Mouse (Mus musculus): ENCODE data around the gene Ppcs. TPM values are rescaled to one million over a fixed set of nuclear protein-coding genes. Genes with fewer than 3 reads are reported as not detected.

Ppcs gene
- polyA plus RNA-seq (2011; ENCODE audit: insufficient read length, low read depth, missing spikeins) = 8.9 and 10.5 TPM in 2 replicates

GRCm38 (mm10) chr4:119422294-119422964 is at the start of gene Ppcs, which contains the start of gene Zmynd12:
Gene Ppcs (minus strand): TSS chr4:119422420.
Gene Zmynd12 (plus strand): TSS chr4:119422814.
- TF ChIP-seq CTCF (IDR thresholded peaks at IDR 0.05; ENCODE audit: borderline replicate concordance, insufficient read depth, low read length) (no peak), POLR2A (IDR thresholded peaks at IDR 0.05; ENCODE audit: low read depth, low read length) (peak; percentile 81)
- H3K4me1 ChIP-seq (ENCODE audit: control insufficient read depth, insufficient read depth, low read length) = peaks cover 5% of the 10 kb centered on the region
- peak within 1 kb of the TSS; percentile 74 for H3K27ac ChIP-seq (ENCODE audit: insufficient read depth, low read length)

GRCm38 (mm10) chr4:119467720-119468380 is 45.6 kb upstream of the Ppcs start:
- Histone ChIP-seq H3K4me1 (ENCODE audit: control insufficient read depth, insufficient read depth, low read length) (no peaks in the 10 kb centered on the region), H3K27ac (ENCODE audit: insufficient read depth, low read length) (no peak overlapping the region)
- no peak for TF ChIP-seq CTCF (IDR thresholded peaks at IDR 0.05; ENCODE audit: borderline replicate concordance, insufficient read depth, low read length)
- TF ChIP-seq POLR2A (IDR thresholded peaks at IDR 0.05; ENCODE audit: low read depth, low read length) = no peak

More at GRCm38 (mm10) chr4:119422294-119422964, at the start of gene Ppcs, which contains the start of gene Zmynd12:
- peak within 1 kb of the TSS; percentile 73 for H3K4me3 ChIP-seq (ENCODE audit: insufficient read depth, low read length)

GRCm38 (mm10) chr4:119465841-119466240 is 43.6 kb upstream of the Ppcs start:
- TF ChIP-seq POLR2A (IDR thresholded peaks at IDR 0.05; ENCODE audit: low read depth, low read length) = no peak
- TF ChIP-seq CTCF (IDR thresholded peaks at IDR 0.05; ENCODE audit: borderline replicate concordance, insufficient read depth, low read length) = no peak
- Histone ChIP-seq H3K27ac (ENCODE audit: insufficient read depth, low read length) (no peak overlapping the region), H3K4me1 (ENCODE audit: control insufficient read depth, insufficient read depth, low read length) (no peaks in the 10 kb centered on the region), H3K4me3 (ENCODE audit: insufficient read depth, low read length) (no peak overlapping the region)

More at GRCm38 (mm10) chr4:119467720-119468380, 45.6 kb upstream of the Ppcs start:
- H3K4me3 ChIP-seq (ENCODE audit: insufficient read depth, low read length) = no peak overlapping the region

GRCm38 (mm10) chr4:119463756-119464419 is 41.7 kb upstream of the Ppcs start:
- H3K4me3 ChIP-seq (ENCODE audit: insufficient read depth, low read length) = no peak overlapping the region
- no peaks in the 10 kb centered on the region for H3K4me1 ChIP-seq (ENCODE audit: control insufficient read depth, insufficient read depth, low read length)
- no peak for TF ChIP-seq POLR2A (IDR thresholded peaks at IDR 0.05; ENCODE audit: low read depth, low read length)
- no peak for TF ChIP-seq CTCF (IDR thresholded peaks at IDR 0.05; ENCODE audit: borderline replicate concordance, insufficient read depth, low read length)
- no peak overlapping the region for H3K27ac ChIP-seq (ENCODE audit: insufficient read depth, low read length)

- H3K27ac ChIP-seq (ENCODE audit: insufficient read depth, low read length) = no peak overlapping the region
- no peaks in the 10 kb centered on the region for H3K4me1 ChIP-seq (ENCODE audit: control insufficient read depth, insufficient read depth, low read length)
- TF ChIP-seq CTCF (IDR thresholded peaks at IDR 0.05; ENCODE audit: borderline replicate concordance, insufficient read depth, low read length) = no peak
- no peak overlapping the region for H3K4me3 ChIP-seq (ENCODE audit: insufficient read depth, low read length)
These were observed 40.9 kb upstream of the Ppcs start for GRCm38 (mm10) chr4:119462858-119463755.

- Histone ChIP-seq H3K4me3 (ENCODE audit: insufficient read depth, low read length) (no peak overlapping the region), H3K4me1 (ENCODE audit: control insufficient read depth, insufficient read depth, low read length) (no peaks in the 10 kb centered on the region), H3K27ac (ENCODE audit: insufficient read depth, low read length) (no peak overlapping the region)
- TF ChIP-seq POLR2A (IDR thresholded peaks at IDR 0.05; ENCODE audit: low read depth, low read length) (no peak), CTCF (IDR thresholded peaks at IDR 0.05; ENCODE audit: borderline replicate concordance, insufficient read depth, low read length) (no peak)
These were observed 40.2 kb upstream of the Ppcs start for GRCm38 (mm10) chr4:119462457-119462856.

GRCm38 (mm10) chr4:119460728-119461141 is 38.5 kb upstream of the Ppcs start:
- H3K27ac ChIP-seq (ENCODE audit: insufficient read depth, low read length) = no peak overlapping the region

GRCm38 (mm10) chr4:119460296-119460695 is 38.1 kb upstream of the Ppcs start:
- no peak overlapping the region for H3K27ac ChIP-seq (ENCODE audit: insufficient read depth, low read length)
- no peaks in the 10 kb centered on the region for H3K4me1 ChIP-seq (ENCODE audit: control insufficient read depth, insufficient read depth, low read length)
- TF ChIP-seq CTCF (IDR thresholded peaks at IDR 0.05; ENCODE audit: borderline replicate concordance, insufficient read depth, low read length) (no peak), POLR2A (IDR thresholded peaks at IDR 0.05; ENCODE audit: low read depth, low read length) (no peak)
- no peak overlapping the region for H3K4me3 ChIP-seq (ENCODE audit: insufficient read depth, low read length)

More at GRCm38 (mm10) chr4:119460728-119461141, 38.5 kb upstream of the Ppcs start:
- TF ChIP-seq POLR2A (IDR thresholded peaks at IDR 0.05; ENCODE audit: low read depth, low read length) (no peak), CTCF (IDR thresholded peaks at IDR 0.05; ENCODE audit: borderline replicate concordance, insufficient read depth, low read length) (no peak)
- no peaks in the 10 kb centered on the region for H3K4me1 ChIP-seq (ENCODE audit: control insufficient read depth, insufficient read depth, low read length)
- H3K4me3 ChIP-seq (ENCODE audit: insufficient read depth, low read length) = no peak overlapping the region

GRCm38 (mm10) chr4:119453533-119453932 is 31.3 kb upstream of the Ppcs start:
- H3K4me1 ChIP-seq (ENCODE audit: control insufficient read depth, insufficient read depth, low read length) = no peaks in the 10 kb centered on the region
- no peak overlapping the region for H3K4me3 ChIP-seq (ENCODE audit: insufficient read depth, low read length)
- H3K27ac ChIP-seq (ENCODE audit: insufficient read depth, low read length) = no peak overlapping the region
- TF ChIP-seq CTCF (IDR thresholded peaks at IDR 0.05; ENCODE audit: borderline replicate concordance, insufficient read depth, low read length) = no peak
- TF ChIP-seq POLR2A (IDR thresholded peaks at IDR 0.05; ENCODE audit: low read depth, low read length) = no peak

Data from embryonic fibroblast, embryonic 13.5 days (primary cell).